Mouse (Mus musculus) layer of hippocampus, adult 8-10 months (tissue): Measurements from ENCODE around the gene Srsf5. TPM values are rescaled to one million over a fixed set of nuclear protein-coding genes. Genes with fewer than 3 reads are reported as not detected.
"Not testable (repeated sequence)": the region's sequence is repeated elsewhere in the genome, so short reads cannot be mapped to it uniquely, and the experiment has no call there.

Experiments
- DNase-seq, 2 experiments: peaks; one replicate each; pipeline ENCODE4 v3.0.0; 2022; ENCODE audit warnings: low spot score in 2 of 2
- total RNA-seq, 4 experiments: library from RNA; stranded (reverse); gene quantifications; 2 replicates each; pipeline ENCODE4 v1.2.4; 2022

Srsf5 gene
- 100 to 1,000 TPM; 313 to 401 (median 363) TPM for total RNA-seq

GRCm38 (mm10) chr12:80945334-80945995 lies at the start of gene Srsf5:
Gene Srsf5, plus strand, starts transcription at chr12:80945504.
- peak; percentile 97 to 98 for DNase-seq

DNA sequence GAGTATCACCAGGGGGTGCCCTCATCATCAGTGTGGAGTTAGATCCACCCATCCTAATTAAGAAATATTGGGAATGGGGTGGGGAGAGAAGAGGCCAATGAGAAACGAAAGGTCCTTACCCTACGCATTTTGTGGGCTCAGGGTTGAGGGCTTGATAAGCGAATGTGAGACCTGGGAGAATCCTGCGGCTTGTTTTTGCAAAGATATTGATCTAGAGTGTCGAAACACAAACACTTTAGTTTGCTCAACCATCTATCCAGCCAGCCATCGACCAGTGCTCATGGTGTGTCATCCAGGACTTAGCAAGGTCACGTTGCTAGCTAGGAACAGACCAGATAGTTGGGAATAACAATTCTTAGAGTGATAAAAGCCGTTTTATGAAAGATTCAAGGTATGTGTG lies 35.7 kb upstream of the Srsf5 start:
- no peak for DNase-seq

- DNase-seq = no peak
Measured at GRCm38 (mm10) chr12:80917764-80918163, 27.5 kb upstream of the Srsf5 start.

GRCm38 (mm10) chr12:80921301-80921700 lies 24.0 kb upstream of the Srsf5 start:
- no peak for DNase-seq

GRCm38 (mm10) chr12:80922869-80923268 lies 22.4 kb upstream of the Srsf5 start:
- no peak for DNase-seq

DNA sequence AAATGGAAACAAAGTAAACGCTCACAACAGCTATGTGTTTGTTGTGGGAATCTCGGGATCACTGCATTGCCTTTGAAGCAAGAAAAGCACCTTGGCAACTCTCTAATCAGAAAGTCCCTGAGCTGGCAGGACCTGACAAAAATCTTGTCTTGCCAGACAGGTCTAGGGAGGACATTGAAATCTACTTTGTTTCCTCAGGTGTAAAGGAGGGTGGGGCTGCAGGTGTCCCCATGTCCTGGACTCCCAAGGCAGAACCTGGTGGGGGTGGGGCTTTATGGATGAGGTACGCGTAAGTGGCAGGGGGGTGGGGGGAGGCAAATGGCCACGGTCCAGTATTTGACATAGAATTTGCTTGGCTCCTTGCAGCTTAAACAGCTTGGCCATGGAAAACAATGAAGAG lies 21.7 kb upstream of the Srsf5 start:
- no peak for DNase-seq

- DNase-seq = no peak
Measured at GRCm38 (mm10) chr12:80924205-80924604, 21.1 kb upstream of the Srsf5 start.

DNA sequence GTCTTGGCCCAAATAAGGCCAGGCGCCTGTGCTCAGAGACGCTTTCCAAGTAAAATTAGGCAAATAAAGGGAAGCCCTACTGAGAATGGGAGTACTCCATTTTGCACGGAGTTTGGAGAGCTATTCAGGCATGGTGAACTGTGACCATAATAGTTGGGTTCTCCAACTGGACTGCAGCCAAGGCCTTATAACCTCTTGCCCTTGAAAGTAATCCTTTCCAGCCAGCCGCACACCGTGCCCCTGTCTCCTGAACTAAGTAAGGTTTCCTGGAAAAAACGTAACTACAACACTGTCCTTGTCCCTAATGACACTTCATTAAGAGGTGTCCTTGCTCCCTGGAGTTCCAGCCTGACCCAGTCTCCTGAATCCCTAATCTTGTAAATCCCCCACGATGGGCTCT lies 19.4 kb upstream of the Srsf5 start:
- no peak for DNase-seq

GRCm38 (mm10) chr12:80926550-80926949 lies 18.8 kb upstream of the Srsf5 start:
- DNase-seq = no peak

DNA sequence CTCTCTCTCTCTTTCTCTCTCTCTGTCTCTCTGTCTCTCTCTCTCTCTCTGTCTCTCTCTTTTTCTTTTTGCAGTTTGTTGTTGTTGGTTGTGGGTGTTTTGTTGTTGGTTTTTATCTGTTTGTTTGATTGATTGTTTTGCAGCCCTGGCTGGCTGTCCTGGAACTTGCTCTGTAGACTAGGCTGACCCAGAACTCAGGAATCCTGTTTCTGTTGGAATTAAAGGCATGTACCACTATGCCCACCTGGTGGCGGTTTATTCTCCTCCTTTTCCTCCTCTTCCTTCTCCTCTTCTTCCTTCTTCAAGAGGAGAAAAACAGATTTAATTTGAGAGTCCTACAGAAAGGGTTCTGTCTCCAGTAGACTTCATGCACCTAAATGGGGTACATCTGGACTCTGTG lies 17.8 kb upstream of the Srsf5 start:
- no peak for DNase-seq

GRCm38 (mm10) chr12:80928881-80929280 lies 16.4 kb upstream of the Srsf5 start:
- no peak for DNase-seq

DNA sequence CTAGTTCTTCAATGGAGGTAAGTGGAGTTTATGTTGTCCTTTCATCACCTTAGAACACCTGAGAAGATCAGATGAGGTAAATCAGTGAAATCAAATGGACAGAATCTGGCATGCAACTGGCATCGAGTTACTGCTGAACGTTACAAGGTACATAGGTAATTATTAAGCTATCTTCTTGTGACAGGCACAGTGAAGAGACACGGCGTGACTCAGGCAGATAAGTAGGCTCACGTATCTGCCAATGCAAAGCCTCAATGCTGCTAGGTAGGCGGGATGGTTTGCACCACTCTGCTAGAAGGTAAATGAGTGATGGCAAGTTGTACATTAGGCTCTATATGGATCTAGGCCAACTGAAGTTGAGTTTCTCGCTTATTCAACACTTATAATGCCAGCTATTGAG lies 15.2 kb upstream of the Srsf5 start:
- DNase-seq = no peak

DNA sequence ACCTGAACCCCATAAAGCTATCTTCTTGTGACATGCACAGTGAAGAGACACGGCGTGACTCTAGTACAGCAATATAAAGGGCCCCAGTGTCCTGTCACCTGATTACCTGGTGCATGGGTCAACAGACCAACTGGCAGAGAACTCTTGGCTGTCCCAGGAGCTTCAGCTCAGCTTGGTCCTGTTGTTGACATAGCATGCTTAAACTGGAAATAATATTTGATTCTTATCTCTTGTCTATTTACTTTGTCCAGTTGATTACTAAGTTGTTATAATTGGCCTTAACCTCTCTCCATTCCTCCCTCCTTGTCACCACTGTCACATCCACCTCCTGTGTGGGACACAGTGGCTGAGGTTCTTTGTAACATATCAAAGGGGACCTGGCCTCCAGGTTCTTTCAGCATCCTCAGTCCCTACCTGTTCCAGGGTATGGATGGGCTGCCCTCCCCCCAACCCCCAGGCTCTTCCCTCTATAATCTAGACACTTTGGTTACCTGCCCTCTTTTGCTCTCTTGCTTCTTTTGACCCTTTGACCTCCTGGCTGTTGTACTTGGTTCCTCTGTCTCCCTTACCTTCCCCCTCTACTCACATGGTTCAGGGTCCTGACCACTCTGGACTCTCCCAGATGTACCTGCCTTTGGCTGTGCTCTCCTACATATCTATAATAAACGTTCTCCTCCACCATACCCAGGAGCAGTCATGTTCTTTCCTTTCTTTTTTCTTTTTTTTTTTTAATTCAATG lies 13.7 kb upstream of the Srsf5 start:
- no peak for DNase-seq

- DNase-seq = no peak
Measured at GRCm38 (mm10) chr12:80932865-80933264, 12.4 kb upstream of the Srsf5 start.

DNA sequence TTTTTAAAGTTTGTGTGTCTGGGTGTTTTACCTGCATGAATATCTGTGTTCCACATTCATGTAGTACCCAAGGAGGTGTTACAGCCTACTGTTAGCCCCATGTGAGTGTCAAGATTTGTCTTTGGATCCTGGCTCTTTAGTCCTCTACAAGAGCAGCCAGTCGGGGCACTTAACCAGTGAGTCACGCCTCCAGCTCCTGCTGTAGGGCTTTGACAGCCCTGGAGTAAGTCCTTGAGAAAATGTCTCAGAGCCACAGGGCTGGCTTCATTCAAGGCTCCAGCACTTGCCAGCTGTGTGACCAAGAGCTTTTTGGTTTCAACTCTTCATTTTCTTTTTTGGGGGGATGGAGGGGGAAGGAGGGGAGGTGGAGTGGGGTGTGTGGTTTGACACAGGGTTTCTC lies 8.6 kb upstream of the Srsf5 start:
- no peak for DNase-seq

GRCm38 (mm10) chr12:80937331-80938029 lies 7.8 kb upstream of the Srsf5 start:
- DNase-seq = no peak

DNA sequence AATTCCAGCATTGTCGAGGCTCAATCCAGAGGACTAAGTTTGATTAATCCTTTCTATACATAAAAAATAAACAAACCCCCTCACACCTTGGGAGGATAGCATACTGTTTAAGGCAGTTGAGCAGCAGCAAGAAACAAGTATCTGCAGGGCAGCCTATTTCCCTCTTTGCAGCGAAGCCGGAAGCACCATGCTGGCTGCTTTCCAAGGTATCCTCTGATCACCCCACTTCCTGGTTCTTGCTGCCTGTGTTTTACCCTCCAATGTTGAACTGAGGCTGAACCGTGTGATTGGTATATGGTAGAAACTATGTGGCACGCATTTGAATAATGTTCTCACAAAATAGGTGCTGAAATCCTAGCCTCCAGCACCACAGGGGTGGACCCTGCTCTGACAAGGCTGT lies 6.7 kb upstream of the Srsf5 start:
- no peak for DNase-seq

- DNase-seq = no peak
Measured at GRCm38 (mm10) chr12:80939165-80939564, 6.1 kb upstream of the Srsf5 start.

DNA sequence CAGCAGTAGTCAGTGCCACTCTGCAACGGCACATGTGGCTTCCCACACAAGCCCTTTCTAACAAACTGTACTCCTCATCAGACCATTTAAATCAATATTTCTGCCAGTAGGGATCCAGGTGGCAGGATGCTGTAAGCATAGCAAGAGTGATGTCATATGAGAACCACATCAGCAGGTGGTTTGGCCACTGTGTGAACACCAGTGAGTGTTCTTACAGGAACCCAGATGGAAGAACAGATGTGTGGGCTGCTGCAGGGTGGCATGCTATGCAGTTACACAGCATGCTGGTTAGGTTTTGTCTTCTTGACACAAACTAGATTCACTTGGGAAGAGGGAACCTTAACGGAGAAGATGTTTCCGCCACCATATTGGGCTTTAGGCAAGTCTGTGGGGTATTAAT lies 3.4 kb upstream of the Srsf5 start:
- no peak for DNase-seq

DNA sequence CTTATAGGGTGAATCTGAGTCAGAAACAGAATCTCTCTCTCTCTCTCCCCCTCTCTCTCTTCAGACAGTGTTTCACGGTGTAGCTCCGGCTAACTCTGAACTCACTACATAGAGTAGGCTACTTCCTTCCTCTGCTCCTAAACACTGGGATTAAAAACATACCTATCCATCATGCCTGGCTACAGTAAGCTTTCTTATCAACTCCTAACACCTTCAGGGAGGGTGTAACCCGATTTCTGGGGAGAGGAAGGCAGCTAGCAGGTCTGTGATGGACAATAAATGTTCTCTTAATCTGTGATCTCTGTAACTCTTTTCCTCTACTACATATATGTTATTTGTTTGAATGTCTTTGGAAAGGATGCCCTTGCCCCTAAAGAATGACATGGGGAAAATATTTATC lies 1.9 kb upstream of the Srsf5 start:
- no peak for DNase-seq

DNA sequence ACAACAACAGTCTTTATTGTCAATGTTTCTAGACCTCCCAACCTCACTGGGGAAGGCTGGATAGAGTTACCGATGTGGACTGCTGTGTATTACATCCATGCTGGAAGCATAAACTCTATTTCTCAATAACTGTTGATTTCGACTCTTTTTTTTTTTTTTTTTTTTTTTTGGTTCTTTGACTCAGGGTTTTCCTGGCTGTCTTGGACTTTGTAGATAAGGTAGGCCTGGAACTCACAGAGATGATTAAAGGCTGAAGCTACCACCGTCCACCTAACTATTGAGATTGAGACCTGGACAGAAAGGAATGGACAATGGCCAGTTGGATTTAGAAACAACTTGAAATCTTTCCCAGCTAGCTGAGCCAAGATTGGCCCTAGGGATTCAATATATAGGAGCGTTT lies 1.1 kb upstream of the Srsf5 start:
- no peak for DNase-seq

DNA sequence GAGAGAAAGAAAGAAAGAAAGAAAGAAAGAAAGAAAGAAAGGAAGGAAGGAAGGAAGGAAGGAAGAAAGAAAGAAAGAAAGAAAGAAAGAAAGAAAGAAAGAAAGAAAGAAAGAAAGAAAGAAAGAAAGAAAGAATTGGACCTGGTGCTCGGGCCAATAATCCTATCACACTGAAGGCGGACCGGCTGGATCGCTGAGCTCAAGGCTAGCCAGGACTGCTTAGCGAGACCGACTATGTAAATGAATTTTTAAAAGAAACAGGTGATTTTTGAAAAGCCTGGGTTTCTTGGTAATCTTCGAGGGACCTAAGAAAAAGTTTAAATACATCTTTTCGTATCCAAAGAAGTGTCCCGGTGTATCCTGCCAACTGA lies 356 bp upstream of the Srsf5 start:
- not testable (repeated sequence) for DNase-seq

DNA sequence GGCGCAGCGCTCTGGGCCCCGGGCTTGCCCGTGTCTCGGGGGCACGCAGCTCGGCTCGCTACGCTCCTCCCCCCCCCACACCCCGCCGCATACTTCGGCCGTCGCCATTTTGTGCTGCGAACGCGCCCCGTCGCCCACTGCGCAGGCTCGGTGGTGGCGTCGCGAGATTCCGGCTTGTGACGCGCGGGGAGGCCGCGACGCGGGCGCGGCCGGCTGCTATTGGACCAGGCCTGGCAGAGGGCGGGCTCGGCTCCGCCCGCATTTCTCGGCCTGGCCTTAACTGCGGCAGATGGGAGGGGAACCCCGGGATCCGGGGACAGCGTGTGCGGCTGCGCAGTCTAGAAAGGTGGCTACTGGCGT lies 672 bp downstream of the Srsf5 start:
- peak; percentile 90 to 94 for DNase-seq
